Mouse (Mus musculus): ENCODE data around the gene St6galnac6. TPM values are rescaled to one million over a fixed set of nuclear protein-coding genes. Genes with fewer than 3 reads are reported as not detected.

The St6galnac6 gene
- polyA plus RNA-seq, 1 experiment from 2014 or later: 7.4 TPM

DNA sequence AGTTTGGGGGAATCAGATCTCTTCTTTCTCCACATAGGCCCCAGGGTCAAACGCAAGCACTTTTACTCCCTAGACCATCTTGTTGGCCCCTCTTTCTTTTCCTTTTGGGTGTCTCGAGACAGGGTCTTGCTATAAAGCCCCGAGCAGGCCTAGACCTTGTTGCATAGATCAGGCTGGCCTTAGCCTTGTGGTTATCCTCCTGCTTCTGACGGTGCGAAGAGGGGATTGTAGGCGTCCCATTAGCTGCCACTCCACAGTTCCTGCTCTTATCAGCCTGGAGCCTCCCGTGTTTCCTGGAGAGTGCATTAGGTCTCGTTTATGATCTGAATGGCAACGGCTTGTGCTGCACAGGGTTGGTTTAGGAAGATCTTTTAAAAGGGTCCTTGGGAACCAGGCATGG is 44.6 kb downstream of the St6galnac6 start:
- 72% methylated on average over 9 of the region's 9 CpGs for WGBS
- Histone ChIP-seq H3K27me3 (ENCODE audit: control insufficient read depth, insufficient read depth, low read length) (no peaks in the 10 kb centered on the region), H3K4me1 (ENCODE audit: control insufficient read depth, insufficient read depth, low read length) (peaks cover 4% of the 10 kb centered on the region; the same call in 1 of the 2 replicates), H3K9me3 (ENCODE audit: control insufficient read depth, low read depth, low read length) (no peaks in the 10 kb centered on the region), H3K36me3 (ENCODE audit: control insufficient read depth, insufficient read depth, low read length) (no peaks in the 10 kb centered on the region), H3K9ac (replicated peaks; ENCODE audit: low read depth, low read length) (no peak overlapping the region), H3K4me2 (replicated peaks; ENCODE audit: low read depth, low read length) (no peak overlapping the region), H3K4me3 (ENCODE audit: low read depth, low read length) (no peak overlapping the region), H3K27ac (ENCODE audit: low read length) (no peak overlapping the region)
- no peak for ATAC-seq (ENCODE audit: insufficient number of reproducible peaks, insufficient read depth, low FRiP score, low read depth)

DNA sequence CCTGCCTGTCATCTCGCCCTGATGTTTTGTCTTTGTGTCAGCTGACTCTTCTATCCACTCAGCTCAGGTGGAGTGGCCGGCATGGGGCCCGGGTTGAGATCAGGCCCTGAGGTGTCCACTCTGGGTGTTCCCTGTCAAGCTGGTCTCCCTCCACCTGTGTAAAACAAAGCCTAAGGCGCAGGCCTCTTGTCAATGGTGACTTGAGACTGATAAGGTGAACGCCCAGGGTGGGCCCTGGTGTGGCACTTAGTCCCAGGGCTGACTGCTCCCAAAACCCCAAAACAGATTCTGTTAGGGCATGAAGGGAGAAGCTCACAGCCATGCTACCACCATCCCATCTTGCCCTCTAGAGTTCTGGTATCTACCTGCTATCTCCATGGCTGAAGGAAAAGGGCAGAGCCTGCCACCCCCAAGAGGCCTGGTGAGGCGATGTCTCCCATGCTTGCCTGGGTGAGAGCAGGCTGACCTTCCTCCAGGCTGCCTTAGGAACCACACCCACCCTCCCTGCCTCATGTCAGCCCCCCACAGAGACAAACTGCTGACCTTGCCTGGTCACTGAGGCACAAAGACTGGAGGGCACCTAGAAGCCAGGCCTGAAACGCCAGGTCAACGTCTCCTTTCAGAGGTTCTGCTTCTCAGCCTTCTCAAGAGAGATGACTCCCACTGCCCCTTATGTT is 45.4 kb downstream of the St6galnac6 start:
- no peak overlapping the region for H3K4me2 ChIP-seq (replicated peaks; ENCODE audit: low read depth, low read length)
- H3K9me3 ChIP-seq (ENCODE audit: control insufficient read depth, low read depth, low read length): no peaks in the 10 kb centered on the region
- H3K4me1 ChIP-seq (ENCODE audit: control insufficient read depth, insufficient read depth, low read length): peaks cover 4% of the 10 kb centered on the region; the same call in 1 of the 2 replicates
- WGBS: 80% methylated on average over 8 of the region's 8 CpGs
- H3K27me3 ChIP-seq (ENCODE audit: control insufficient read depth, insufficient read depth, low read length): no peaks in the 10 kb centered on the region
- no peak overlapping the region for H3K27ac ChIP-seq (ENCODE audit: low read length)
- H3K4me3 ChIP-seq (ENCODE audit: low read depth, low read length): no peak overlapping the region
- no peak for ATAC-seq (ENCODE audit: insufficient number of reproducible peaks, insufficient read depth, low FRiP score, low read depth)
- H3K9ac ChIP-seq (replicated peaks; ENCODE audit: low read depth, low read length): no peak overlapping the region
- no peaks in the 10 kb centered on the region for H3K36me3 ChIP-seq (ENCODE audit: control insufficient read depth, insufficient read depth, low read length)

DNA sequence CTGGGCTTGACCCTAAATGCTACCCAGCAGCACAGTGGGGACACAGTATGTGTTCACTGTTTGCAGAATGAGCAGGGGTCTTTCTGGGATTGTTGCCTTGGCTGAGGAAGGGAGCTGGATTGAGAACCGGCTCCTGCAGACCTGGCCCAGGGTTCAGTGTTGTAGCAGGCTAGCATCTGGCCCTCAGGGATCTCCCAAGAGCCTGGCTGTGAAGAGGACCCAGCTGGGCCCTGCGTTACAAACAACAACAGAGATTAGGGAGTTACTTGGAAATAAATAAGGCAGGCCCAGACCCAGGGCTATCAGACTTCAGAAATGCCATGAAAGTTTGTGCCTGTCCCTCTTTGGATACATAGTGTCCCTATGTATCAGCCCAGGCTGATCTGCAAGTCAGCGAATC is 46.1 kb downstream of the St6galnac6 start:
- Histone ChIP-seq H3K4me1 (ENCODE audit: control insufficient read depth, insufficient read depth, low read length) (peaks cover 4% of the 10 kb centered on the region; the same call in 1 of the 2 replicates), H3K9me3 (ENCODE audit: control insufficient read depth, low read depth, low read length) (no peaks in the 10 kb centered on the region), H3K27ac (ENCODE audit: low read length) (no peak overlapping the region; the same call in 1 of the 2 replicates), H3K36me3 (ENCODE audit: control insufficient read depth, insufficient read depth, low read length) (no peaks in the 10 kb centered on the region), H3K4me3 (ENCODE audit: low read depth, low read length) (no peak overlapping the region), H3K4me2 (replicated peaks; ENCODE audit: low read depth, low read length) (no peak overlapping the region), H3K27me3 (ENCODE audit: control insufficient read depth, insufficient read depth, low read length) (no peaks in the 10 kb centered on the region), H3K9ac (replicated peaks; ENCODE audit: low read depth, low read length) (no peak overlapping the region)
- WGBS: 69% methylated on average over 3 of the region's 3 CpGs
- ATAC-seq (ENCODE audit: insufficient number of reproducible peaks, insufficient read depth, low FRiP score, low read depth): no peak

DNA sequence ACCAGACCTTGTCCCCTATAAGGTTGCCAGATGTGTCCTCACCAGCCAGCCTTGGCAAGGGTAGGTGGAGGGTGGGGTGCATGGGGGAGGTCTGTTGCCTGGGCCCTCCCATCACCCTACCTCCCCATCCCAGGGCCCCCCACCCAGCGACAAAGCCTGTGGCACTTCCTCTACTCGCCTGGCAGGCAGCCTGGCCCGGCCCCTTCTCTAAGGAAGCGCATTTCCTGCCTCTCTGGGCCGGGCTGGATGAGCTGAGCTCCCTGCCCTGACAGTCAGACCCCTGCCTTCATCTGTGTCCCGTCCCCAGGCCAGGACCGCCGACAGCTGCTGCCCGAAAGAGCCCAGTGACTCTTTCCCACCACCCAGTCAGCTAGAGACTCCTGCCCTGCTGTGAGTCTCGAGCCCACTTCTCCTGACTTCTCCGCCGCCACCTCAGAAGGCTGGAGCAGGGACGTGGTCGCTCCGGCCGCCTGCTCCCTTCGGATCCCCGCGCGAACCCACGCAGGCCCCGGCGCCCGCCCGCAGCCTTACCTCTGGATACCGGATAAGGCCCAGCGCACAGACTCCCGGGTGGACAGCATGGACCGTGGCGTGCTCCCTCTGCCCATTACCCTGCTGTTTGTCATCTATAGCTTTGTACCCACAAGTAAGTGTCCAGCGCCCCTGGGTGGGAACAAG is 47.0 kb downstream of the St6galnac6 start, which contains the start of gene Eng:
Gene Eng, plus strand, starts transcription at position 217 of the 678 bp plus-strand sequence.
- 48% methylated on average over 31 of the region's 31 CpGs for WGBS
- Histone ChIP-seq H3K4me1 (ENCODE audit: control insufficient read depth, insufficient read depth, low read length) (peaks cover 4% of the 10 kb centered on the region; the same call in 1 of the 2 replicates), H3K4me3 (ENCODE audit: low read depth, low read length) (peak within 1 kb of the TSS; percentile 29), H3K9me3 (ENCODE audit: control insufficient read depth, low read depth, low read length) (no peaks in the 10 kb centered on the region), H3K27me3 (ENCODE audit: control insufficient read depth, insufficient read depth, low read length) (no peaks in the 10 kb centered on the region), H3K27ac (ENCODE audit: low read length) (peak within 1 kb of the TSS; percentile 82), H3K4me2 (replicated peaks; ENCODE audit: low read depth, low read length) (peak within 1 kb of the TSS; percentile 31), H3K36me3 (ENCODE audit: control insufficient read depth, insufficient read depth, low read length) (no peaks in the 10 kb centered on the region), H3K9ac (replicated peaks; ENCODE audit: low read depth, low read length) (peak within 1 kb of the TSS; percentile 28; the same call in 1 of the 2 replicates)
- ATAC-seq (ENCODE audit: insufficient number of reproducible peaks, insufficient read depth, low FRiP score, low read depth): 0 out of 2 replicates have a peak, but pooled peaks have one; percentile 31

DNA sequence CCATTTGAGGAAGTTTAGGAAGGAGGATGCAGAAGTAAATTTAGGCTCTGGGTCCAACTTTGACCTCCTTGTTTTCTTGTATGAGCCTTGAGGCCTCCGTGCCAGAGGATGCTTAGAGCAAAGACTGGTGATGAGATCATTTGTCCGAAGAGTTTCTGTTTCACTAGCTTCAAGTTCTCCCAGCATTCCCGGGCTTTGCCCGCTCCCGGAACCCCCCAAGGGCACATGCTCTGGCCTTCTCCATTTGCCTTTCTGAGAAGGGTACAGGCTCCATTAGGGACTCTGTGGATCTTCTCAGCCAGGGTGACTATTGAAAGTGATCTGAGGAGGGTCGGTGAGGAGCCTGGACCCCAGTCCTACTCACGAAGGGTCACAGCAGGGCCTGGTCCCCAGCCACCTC is 47.9 kb downstream of the St6galnac6 start:
- H3K4me3 ChIP-seq (ENCODE audit: low read depth, low read length): peak overlapping the region; percentile 29
- peaks cover 4% of the 10 kb centered on the region; the same call in 1 of the 2 replicates for H3K4me1 ChIP-seq (ENCODE audit: control insufficient read depth, insufficient read depth, low read length)
- no peaks in the 10 kb centered on the region for H3K9me3 ChIP-seq (ENCODE audit: control insufficient read depth, low read depth, low read length)
- H3K9ac ChIP-seq (replicated peaks; ENCODE audit: low read depth, low read length): no peak overlapping the region
- ATAC-seq (ENCODE audit: insufficient number of reproducible peaks, insufficient read depth, low FRiP score, low read depth): no peak
- 80% methylated on average over 7 of the region's 7 CpGs for WGBS
- H3K4me2 ChIP-seq (replicated peaks; ENCODE audit: low read depth, low read length): peak overlapping the region; percentile 31
- no peak overlapping the region for H3K27ac ChIP-seq (ENCODE audit: low read length)
- no peaks in the 10 kb centered on the region for H3K27me3 ChIP-seq (ENCODE audit: control insufficient read depth, insufficient read depth, low read length)
- H3K36me3 ChIP-seq (ENCODE audit: control insufficient read depth, insufficient read depth, low read length): no peaks in the 10 kb centered on the region

DNA sequence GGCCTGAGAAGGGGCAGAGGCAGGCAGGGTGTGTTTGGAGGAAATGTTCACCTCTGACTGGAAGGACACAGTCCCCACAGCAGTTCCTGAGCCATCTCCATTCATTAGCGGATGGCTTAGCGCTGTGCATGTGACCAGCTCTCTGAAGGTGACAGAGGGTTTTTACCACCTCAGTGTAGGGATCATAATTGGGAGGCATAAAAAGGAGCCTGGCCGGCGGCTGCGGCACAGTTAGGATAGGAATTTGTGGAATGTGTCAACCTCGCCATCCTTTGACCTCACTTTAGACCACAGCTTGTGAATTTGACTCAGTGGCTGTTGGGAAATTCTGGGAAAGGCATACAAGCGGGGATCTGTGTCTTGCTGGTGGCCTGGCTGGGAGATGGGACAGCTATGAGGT is 54.3 kb downstream of the St6galnac6 start:
- H3K9ac ChIP-seq (replicated peaks; ENCODE audit: low read depth, low read length): no peak overlapping the region
- peaks cover 17% of the 10 kb centered on the region for H3K4me1 ChIP-seq (ENCODE audit: control insufficient read depth, insufficient read depth, low read length)
- ATAC-seq (ENCODE audit: insufficient number of reproducible peaks, insufficient read depth, low FRiP score, low read depth): no peak
- H3K27me3 ChIP-seq (ENCODE audit: control insufficient read depth, insufficient read depth, low read length): no peaks in the 10 kb centered on the region
- no peaks in the 10 kb centered on the region for H3K9me3 ChIP-seq (ENCODE audit: control insufficient read depth, low read depth, low read length)
- H3K4me2 ChIP-seq (replicated peaks; ENCODE audit: low read depth, low read length): no peak overlapping the region
- no peaks in the 10 kb centered on the region for H3K36me3 ChIP-seq (ENCODE audit: control insufficient read depth, insufficient read depth, low read length)
- WGBS: 28% methylated on average over 7 of the region's 7 CpGs
- H3K4me3 ChIP-seq (ENCODE audit: low read depth, low read length): no peak overlapping the region
- no peak overlapping the region; the same call in 1 of the 2 replicates for H3K27ac ChIP-seq (ENCODE audit: low read length)

DNA sequence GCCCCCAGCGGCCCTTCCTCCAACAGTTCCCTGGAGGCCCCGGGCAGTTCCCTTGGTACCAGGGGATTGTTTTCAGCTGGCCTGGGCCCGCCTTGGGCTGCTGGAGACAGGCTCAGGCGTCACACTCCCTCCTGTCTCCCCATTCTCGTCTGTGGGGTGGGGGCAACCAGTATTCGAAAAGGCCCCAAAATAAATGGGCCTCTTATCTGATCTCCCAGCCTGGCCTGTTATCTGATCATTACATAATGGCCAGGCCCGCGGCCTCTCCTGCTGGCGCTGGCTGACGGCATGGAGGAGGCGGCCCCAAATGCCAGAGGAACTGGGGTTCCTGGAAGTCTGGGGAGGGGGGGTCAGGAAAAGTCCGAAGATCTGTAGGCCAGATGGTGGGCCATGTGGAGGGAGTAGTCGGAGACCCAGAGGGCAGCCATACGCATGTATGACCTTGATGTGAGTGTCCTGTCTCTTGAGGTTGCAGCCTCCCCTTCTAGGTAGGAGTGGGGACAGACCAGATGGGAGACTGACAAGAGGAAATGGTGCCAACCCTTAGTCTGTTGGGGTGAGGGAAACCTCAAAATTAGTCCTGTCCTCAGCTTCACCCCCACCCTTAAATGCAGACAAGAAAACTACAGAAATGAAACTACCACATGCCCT is 55.4 kb downstream of the St6galnac6 start:
- Histone ChIP-seq H3K4me1 (ENCODE audit: control insufficient read depth, insufficient read depth, low read length) (peaks cover 17% of the 10 kb centered on the region), H3K9me3 (ENCODE audit: control insufficient read depth, low read depth, low read length) (no peaks in the 10 kb centered on the region), H3K27ac (ENCODE audit: low read length) (peak overlapping the region; percentile 68; the same call in 1 of the 2 replicates), H3K4me2 (replicated peaks; ENCODE audit: low read depth, low read length) (no peak overlapping the region), H3K9ac (replicated peaks; ENCODE audit: low read depth, low read length) (no peak overlapping the region), H3K36me3 (ENCODE audit: control insufficient read depth, insufficient read depth, low read length) (no peaks in the 10 kb centered on the region), H3K27me3 (ENCODE audit: control insufficient read depth, insufficient read depth, low read length) (no peaks in the 10 kb centered on the region), H3K4me3 (ENCODE audit: low read depth, low read length) (no peak overlapping the region)
- no peak for ATAC-seq (ENCODE audit: insufficient number of reproducible peaks, insufficient read depth, low FRiP score, low read depth)
- 56% methylated on average over 14 of the region's 14 CpGs for WGBS

DNA sequence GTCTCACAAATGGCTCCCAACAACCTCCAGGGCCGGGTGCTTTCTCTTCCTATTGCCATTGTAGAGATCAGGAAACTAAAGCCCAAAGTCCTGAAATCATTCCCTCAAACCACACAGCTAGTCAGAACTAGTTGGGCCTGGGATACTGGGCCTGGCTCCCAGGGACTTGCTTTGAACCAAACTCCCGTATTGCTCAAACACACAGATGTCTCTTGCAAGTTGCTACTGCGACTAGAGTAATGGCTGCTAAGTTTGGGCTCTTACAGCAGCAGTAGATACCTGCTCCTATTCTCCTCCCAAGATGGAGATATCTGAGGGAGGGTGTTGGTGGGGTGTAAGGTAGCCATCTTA is 55.9 kb downstream of the St6galnac6 start:
- Histone ChIP-seq H3K4me3 (ENCODE audit: low read depth, low read length) (no peak overlapping the region), H3K4me1 (ENCODE audit: control insufficient read depth, insufficient read depth, low read length) (peaks cover 17% of the 10 kb centered on the region), H3K9me3 (ENCODE audit: control insufficient read depth, low read depth, low read length) (no peaks in the 10 kb centered on the region), H3K27me3 (ENCODE audit: control insufficient read depth, insufficient read depth, low read length) (no peaks in the 10 kb centered on the region), H3K4me2 (replicated peaks; ENCODE audit: low read depth, low read length) (no peak overlapping the region), H3K27ac (ENCODE audit: low read length) (peak overlapping the region; percentile 68; the same call in 1 of the 2 replicates), H3K36me3 (ENCODE audit: control insufficient read depth, insufficient read depth, low read length) (no peaks in the 10 kb centered on the region), H3K9ac (replicated peaks; ENCODE audit: low read depth, low read length) (no peak overlapping the region)
- WGBS: 82% methylated on average over 3 of the region's 3 CpGs
- no peak for ATAC-seq (ENCODE audit: insufficient number of reproducible peaks, insufficient read depth, low FRiP score, low read depth)
